Mouse (Mus musculus) embryonic facial prominence, embryonic 14.5 days (tissue): ENCODE data around the gene Ptpn14. TPM values are rescaled to one million over a fixed set of nuclear protein-coding genes. Genes with fewer than 3 reads are reported as not detected.

Experiments
- ATAC-seq: fragments of 200-750 bp; cut with Nextera tagmentation; 2 replicates; pipeline ENCODE4 v1.8.0; 2017; ENCODE audit warnings: low read depth, moderate number of reproducible peaks, moderate TSS enrichment
- DNase-seq: peaks from one replicate; pipeline ENCODE4 v3.0.0-alpha.2; 2015; ENCODE audit warnings: low spot score
- H3K27ac ChIP-seq: fragments of 300-500 bp; sonication (generic); replicated peaks from 2 replicates; pipeline ENCODE4 v1.5.1; 2014; ENCODE audit warnings: low read depth, mild to moderate bottlenecking, low read length, moderate library complexity
- H3K27me3 ChIP-seq: fragments of 300-500 bp; sonication (generic); replicated peaks from 2 replicates; pipeline ENCODE4 v1.6.1; 2014; ENCODE audit warnings: low read length; ENCODE audit not compliant: control insufficient read depth, insufficient read depth
- H3K36me3 ChIP-seq: fragments of 300-500 bp; sonication (generic); 2 replicates; pipeline ENCODE4 v1.6.1; 2014; ENCODE audit warnings: low read length, mixed read lengths; ENCODE audit not compliant: control insufficient read depth, insufficient read depth
- H3K4me1 ChIP-seq: fragments of 300-500 bp; sonication (generic); 2 replicates; pipeline ENCODE4 v1.6.1; 2014; ENCODE audit warnings: antibody characterized with exemption, low read length; ENCODE audit not compliant: control insufficient read depth, insufficient read depth
- H3K4me2 ChIP-seq: fragments of 300-500 bp; sonication (generic); 2 replicates; pipeline ENCODE4 v1.6.1; 2014; ENCODE audit warnings: low read depth, mild to moderate bottlenecking, low read length, moderate library complexity, mixed read lengths
- H3K4me3 ChIP-seq: fragments of 300-500 bp; sonication (generic); 2 replicates; pipeline ENCODE4 v1.5.1; 2014; ENCODE audit warnings: low read depth, mild to moderate bottlenecking, low read length
- H3K9ac ChIP-seq: fragments of 300-500 bp; sonication (generic); 2 replicates; pipeline ENCODE4 v1.6.1; 2014; ENCODE audit warnings: low read depth, mild to moderate bottlenecking, low read length, moderate library complexity, mixed read lengths
- H3K9me3 ChIP-seq: fragments of 300-500 bp; sonication (generic); 2 replicates; pipeline ENCODE4 v1.6.1; 2016; ENCODE audit warnings: low read length; ENCODE audit not compliant: control insufficient read depth
- WGBS: fragments of 180-500 bp; shearing (Covaris S2); extraction: QIAGEN DNeasy Blood & Tissue Kit; methylation state at CpG from one replicate; pipeline ENCODE4 v1.1.7; 2014; 5-methylcytosine and 5-hydroxymethylcytosine counted together
- polyA plus RNA-seq: library from polyadenylated mRNA; unstranded; fragments of >200 nt; fragmentation: Nextera tagmentation; extraction: Ambion mirVana; gene quantifications from 2 replicates; pipeline ENCODE4 v1.2.1, GENCODE M21; 2014

Ptpn14 gene
- polyA plus RNA-seq, 1 experiment from 2014 or later: 12.5 TPM

DNA sequence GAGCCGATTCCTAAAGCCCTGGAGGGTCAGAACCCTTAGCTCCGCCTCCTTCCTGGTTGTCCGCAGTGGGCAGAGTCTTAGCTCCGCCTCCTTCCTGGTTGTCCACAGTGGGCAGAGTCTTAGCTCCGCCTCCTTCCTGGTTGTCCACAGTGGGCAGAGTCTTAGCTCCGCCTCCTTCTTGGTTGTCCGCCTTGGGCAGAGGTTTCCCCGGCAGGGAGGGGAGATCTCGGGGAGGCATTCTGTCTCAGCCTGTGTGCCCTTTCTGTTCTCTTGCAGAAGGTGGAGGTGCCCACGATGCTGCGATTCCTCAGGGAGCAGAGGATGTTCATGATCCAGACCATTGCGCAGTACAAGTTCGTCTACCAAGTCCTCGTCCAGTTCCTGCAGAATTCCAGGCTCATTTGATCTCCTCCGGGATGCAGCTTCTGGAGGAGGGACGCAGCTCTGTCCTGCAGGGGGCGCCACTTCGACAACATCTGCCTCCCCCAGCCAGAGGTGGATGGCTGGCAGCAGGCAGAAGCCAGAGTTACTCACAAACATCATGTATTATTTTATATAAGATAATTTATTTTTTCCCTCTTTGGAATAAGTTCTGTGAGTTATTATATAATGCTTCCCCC, 141.7 kb downstream of the Ptpn14 start:
- Histone ChIP-seq H3K36me3 (peaks cover 47% of the 10 kb centered on the region), H3K9me3 (no peaks in the 10 kb centered on the region), H3K27ac (no peak overlapping the region), H3K4me3 (no peak overlapping the region), H3K27me3 (no peaks in the 10 kb centered on the region), H3K4me1 (no peaks in the 10 kb centered on the region), H3K9ac (no peak overlapping the region), H3K4me2 (no peak overlapping the region)
- no peak for DNase-seq
- WGBS: 88% methylated on average over 18 of the region's 18 CpGs
- ATAC-seq: no peak

DNA sequence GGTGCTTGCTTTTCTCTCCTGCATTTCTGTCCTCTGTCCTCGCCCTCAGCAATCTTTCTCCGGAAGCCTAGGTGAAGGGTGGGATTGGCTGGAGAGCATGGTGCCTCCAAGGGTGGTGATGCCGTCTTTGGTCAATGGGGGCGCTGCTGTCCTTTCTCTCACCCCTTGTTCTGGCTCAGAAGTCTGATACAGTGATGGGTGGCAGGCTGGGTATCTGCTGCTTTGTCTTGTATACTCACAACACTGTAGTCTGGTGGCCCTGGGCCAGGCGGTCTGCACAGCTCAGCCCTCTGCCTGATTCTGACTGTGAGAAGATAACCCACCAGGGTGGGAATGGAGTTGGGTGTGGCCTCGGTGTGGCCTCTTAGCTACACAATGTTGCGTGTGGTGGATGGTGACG, 142.5 kb downstream of the Ptpn14 start:
- WGBS: 82% methylated on average over 8 of the region's 8 CpGs
- Histone ChIP-seq H3K9me3 (no peaks in the 10 kb centered on the region), H3K4me2 (no peak overlapping the region), H3K27ac (no peak overlapping the region), H3K4me3 (no peak overlapping the region), H3K36me3 (peaks cover 42% of the 10 kb centered on the region), H3K9ac (no peak overlapping the region), H3K4me1 (no peaks in the 10 kb centered on the region), H3K27me3 (no peaks in the 10 kb centered on the region)
- DNase-seq: no peak
- ATAC-seq: no peak

DNA sequence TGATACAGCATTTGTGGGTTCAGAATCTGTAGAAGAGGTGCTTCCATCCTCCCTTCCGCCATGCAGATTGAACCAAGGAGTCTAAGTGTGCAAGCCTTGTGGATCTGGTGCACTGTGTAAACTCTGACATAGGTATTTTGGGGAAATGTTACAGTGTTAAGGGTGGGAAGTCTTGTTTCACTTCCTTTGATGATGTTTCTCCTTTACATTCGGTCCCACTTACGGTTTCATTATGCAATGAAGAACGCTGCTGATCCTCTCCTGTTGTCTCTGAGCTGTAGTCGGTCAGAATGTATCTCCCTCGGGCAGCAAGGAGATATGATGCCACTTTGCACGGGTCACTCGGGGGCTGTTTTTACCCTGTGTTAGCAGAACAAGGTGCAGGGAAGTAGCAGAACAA, 143.6 kb downstream of the Ptpn14 start:
- H3K4me2 ChIP-seq: no peak overlapping the region
- no peaks in the 10 kb centered on the region for H3K27me3 ChIP-seq
- ATAC-seq (no peak), DNase-seq (no peak)
- no peak overlapping the region for H3K27ac ChIP-seq
- H3K36me3 ChIP-seq: peaks cover 40% of the 10 kb centered on the region
- H3K9me3 ChIP-seq: no peaks in the 10 kb centered on the region
- no peak overlapping the region for H3K4me3 ChIP-seq
- 73% methylated on average over 8 of the region's 8 CpGs for WGBS
- no peak overlapping the region for H3K9ac ChIP-seq
- H3K4me1 ChIP-seq: no peaks in the 10 kb centered on the region

DNA sequence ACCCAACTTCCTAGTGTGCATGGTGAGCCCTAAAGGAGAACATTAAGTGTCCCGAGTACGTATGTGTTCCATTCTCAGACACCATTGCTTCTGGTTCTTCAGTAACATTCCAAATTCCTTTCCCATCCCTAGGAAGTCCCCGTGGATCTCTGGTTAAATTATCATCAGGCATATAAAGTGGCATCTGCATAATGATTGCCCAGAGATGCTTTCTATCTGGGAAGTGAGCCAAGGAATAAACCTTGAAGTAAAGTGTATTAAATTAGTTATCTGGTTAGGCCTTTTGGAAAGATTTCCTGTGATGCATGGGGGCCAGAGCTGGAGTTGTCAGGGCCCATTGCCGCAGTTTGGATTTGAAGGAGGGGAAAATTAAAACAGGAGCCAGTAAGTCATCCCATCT, 144.0 kb downstream of the Ptpn14 start:
- ATAC-seq (no peak), DNase-seq (no peak)
- Histone ChIP-seq H3K4me2 (no peak overlapping the region), H3K36me3 (peaks cover 44% of the 10 kb centered on the region), H3K27me3 (no peaks in the 10 kb centered on the region), H3K27ac (no peak overlapping the region), H3K4me1 (no peaks in the 10 kb centered on the region), H3K9me3 (no peaks in the 10 kb centered on the region), H3K4me3 (no peak overlapping the region), H3K9ac (no peak overlapping the region)
- 66% methylated on average over 4 of the region's 4 CpGs for WGBS

DNA sequence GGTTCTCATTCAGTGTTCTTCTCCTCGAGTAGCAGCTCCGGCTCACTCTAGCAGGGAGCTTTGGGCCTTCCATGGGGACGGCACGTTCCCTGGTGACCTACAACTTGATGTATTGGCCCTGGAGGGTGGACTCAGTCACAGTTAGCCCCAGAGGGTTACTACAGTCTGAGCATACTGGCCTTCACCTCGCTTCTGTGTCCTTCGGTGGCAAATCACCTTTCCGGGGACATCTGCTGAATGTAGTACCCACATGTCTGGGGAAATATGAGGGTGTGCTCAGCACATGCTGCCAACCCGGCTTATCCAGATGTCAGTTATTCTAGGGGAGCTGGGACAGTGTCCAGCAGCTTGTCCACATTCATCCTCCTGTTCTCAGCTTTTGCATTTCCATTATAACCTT, 145.5 kb downstream of the Ptpn14 start:
- Histone ChIP-seq H3K27me3 (no peaks in the 10 kb centered on the region), H3K4me3 (no peak overlapping the region), H3K27ac (no peak overlapping the region), H3K4me1 (no peaks in the 10 kb centered on the region), H3K36me3 (peaks cover 51% of the 10 kb centered on the region), H3K4me2 (no peak overlapping the region), H3K9me3 (no peaks in the 10 kb centered on the region), H3K9ac (no peak overlapping the region)
- WGBS: 78% methylated on average over 8 of the region's 8 CpGs
- DNase-seq (no peak), ATAC-seq (no peak)

DNA sequence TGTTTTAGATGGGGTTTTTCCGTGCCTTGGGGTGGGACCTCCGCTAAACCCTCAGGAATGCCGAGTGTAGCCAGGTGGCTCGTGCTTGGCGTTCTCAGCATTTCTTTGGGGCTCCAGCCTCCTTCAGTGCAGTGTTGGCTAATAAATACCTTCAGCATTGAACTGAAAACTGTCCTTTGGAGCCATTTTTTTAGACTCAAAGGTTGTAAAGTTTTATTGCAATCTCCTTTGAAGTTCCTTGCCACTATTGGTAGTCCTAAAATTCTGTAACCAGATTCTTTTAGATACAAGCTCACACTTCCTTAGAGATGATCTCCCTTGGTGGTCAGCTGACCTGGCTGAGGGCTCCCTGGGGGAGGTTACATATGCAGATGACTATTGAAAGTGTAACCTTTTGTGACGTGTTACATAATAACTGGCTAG, 147.4 kb downstream of the Ptpn14 start:
- DNase-seq (no peak), ATAC-seq (no peak)
- H3K4me2 ChIP-seq: no peak overlapping the region
- no peak overlapping the region for H3K4me3 ChIP-seq
- H3K9me3 ChIP-seq: no peaks in the 10 kb centered on the region
- no peak overlapping the region for H3K27ac ChIP-seq
- no peaks in the 10 kb centered on the region for H3K27me3 ChIP-seq
- 34% methylated on average over 6 of the region's 6 CpGs for WGBS
- H3K4me1 ChIP-seq: no peaks in the 10 kb centered on the region
- peaks cover 41% of the 10 kb centered on the region for H3K36me3 ChIP-seq
- no peak overlapping the region for H3K9ac ChIP-seq

DNA sequence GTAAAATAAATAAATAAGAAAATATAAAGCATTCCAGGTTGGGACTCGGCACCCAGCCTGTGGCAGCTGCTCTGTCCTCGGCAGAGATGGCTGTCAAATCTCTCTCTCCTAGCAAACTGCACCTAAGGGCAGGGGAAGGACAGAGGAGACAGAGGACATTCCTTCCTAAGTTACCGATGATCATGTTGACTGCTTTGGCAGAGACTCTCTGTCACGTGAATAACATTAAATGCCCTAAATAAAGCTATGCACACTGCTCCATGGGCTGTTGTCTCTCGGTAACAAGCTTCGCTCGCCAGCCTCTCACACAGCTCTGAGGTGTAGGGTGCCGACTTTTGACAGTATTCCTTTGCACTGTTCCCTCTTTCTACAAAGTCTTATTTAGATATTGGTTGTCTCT, 148.1 kb downstream of the Ptpn14 start:
- Histone ChIP-seq H3K4me2 (no peak overlapping the region), H3K27ac (no peak overlapping the region), H3K9ac (no peak overlapping the region), H3K36me3 (peaks cover 41% of the 10 kb centered on the region), H3K9me3 (no peaks in the 10 kb centered on the region), H3K4me3 (no peak overlapping the region), H3K4me1 (no peaks in the 10 kb centered on the region), H3K27me3 (no peaks in the 10 kb centered on the region)
- 78% methylated on average over 8 of the region's 8 CpGs for WGBS
- DNase-seq: no peak
- no peak for ATAC-seq

DNA sequence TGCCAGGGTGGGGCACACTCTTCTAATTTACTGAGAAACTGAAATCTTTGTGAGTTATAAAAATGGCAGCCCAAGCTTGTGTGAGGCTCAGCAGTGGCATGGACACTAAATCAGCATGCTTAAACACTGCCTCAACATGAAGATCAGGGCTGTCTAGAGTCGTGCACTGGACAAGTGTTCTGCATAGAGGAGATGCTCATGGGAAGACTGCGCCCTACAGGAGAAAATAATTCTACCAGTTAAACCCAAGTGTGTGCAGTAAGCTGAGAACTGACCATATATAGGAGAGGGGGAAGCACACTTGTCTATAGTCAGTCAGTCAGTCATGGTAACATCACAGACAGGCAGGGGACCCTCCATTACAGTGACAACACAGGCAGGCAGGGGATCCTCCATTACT, 151.1 kb downstream of the Ptpn14 start:
- DNase-seq (peak; percentile 55), ATAC-seq (peak; percentile 42; the same call in 1 of the 2 replicates)
- H3K36me3 ChIP-seq: peaks cover 35% of the 10 kb centered on the region; the same call in 1 of the 2 replicates
- no peak overlapping the region for H3K4me3 ChIP-seq
- H3K9me3 ChIP-seq: no peaks in the 10 kb centered on the region
- no peak overlapping the region for H3K4me2 ChIP-seq
- WGBS: 51% methylated on average over 2 of the region's 2 CpGs
- H3K27me3 ChIP-seq: no peaks in the 10 kb centered on the region
- peak overlapping the region; percentile 68 for H3K27ac ChIP-seq
- no peaks in the 10 kb centered on the region for H3K4me1 ChIP-seq
- no peak overlapping the region for H3K9ac ChIP-seq

DNA sequence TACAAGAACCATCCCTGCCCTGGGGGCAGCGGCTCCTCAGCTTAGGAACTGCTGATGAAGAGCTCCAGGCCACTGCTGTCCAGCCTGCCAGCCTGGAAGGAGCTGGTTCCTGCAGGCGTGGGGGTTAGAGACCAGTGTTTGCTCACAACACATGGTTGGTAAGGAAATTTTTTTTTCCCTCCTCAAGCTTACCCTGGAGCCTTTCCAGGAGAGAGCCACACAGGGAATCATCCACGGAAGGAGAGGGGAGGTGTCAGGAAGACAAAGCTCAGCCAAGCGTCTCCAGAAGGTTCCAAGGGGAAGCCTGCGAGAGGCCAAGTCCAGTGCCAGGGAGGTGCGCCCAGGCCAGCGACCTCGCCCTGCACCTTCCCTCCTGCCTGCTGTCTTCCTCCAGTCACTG, 151.9 kb downstream of the Ptpn14 start:
- H3K36me3 ChIP-seq: peaks cover 35% of the 10 kb centered on the region; the same call in 1 of the 2 replicates
- no peak overlapping the region for H3K9ac ChIP-seq
- no peaks in the 10 kb centered on the region for H3K4me1 ChIP-seq
- H3K4me3 ChIP-seq: no peak overlapping the region
- no peak for DNase-seq
- H3K9me3 ChIP-seq: no peaks in the 10 kb centered on the region
- no peaks in the 10 kb centered on the region for H3K27me3 ChIP-seq
- no peak for ATAC-seq
- WGBS: 68% methylated on average over 8 of the region's 8 CpGs
- no peak overlapping the region for H3K4me2 ChIP-seq
- H3K27ac ChIP-seq: 0 out of 2 replicates have a peak overlapping the region, but pooled peaks have one; percentile 2
